Mouse (Mus musculus) B cell, adult 67 days (primary cell): Measurements from ENCODE around the gene Olfr715b. TPM values are rescaled to one million over a fixed set of nuclear protein-coding genes. Genes with fewer than 3 reads are reported as not detected.

ENCODE experiments used
- total RNA-seq, 2 experiments: library from RNA; stranded (reverse); gene quantifications; 4 replicates each; pipeline ENCODE4 v1.2.4; 2023

Gene Olfr715b
- total RNA-seq, result not detected

GRCm38 (mm10) chr7:107110269-107110668 is at the start of gene Olfr715b:
TSS of gene Olfr715b (minus strand) at chr7:107110369.

GRCm38 (mm10) chr7:107138027-107138426 is 27.9 kb upstream of the Olfr715b start, which contains the start of gene Olfr716:
TSS of gene Olfr716 (plus strand) at chr7:107138327.

GRCm38 (mm10) chr7:107130983-107131382 is 20.8 kb upstream of the Olfr715b start, which contains the start of gene Olfr715:
TSS of gene Olfr715 (minus strand) at chr7:107131083.

GRCm38 (mm10) chr7:107092920-107093319 is 17.2 kb downstream of the Olfr715b start, which contains the start of gene Olfr17:
TSS of gene Olfr17 (plus strand) at chr7:107093220.

DNA sequence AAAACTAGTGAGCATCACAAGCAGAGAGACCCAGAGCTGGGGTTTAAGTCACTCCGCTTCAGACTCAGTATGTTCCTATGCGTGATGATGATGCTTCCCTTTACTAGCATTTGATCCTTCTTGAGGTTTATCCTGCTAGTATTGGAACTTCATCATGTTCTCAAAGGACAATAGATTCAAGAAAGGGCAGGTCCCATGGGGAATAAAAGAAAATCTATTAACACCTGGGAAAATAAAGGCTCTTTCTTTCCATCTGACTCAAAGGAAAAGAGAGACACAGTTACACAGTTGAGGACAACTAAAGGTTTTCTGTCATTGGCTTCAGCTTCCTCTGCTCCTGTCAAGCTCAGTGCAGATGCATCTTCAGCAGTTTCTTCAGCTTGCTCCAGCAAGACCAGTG is 39.5 kb downstream of the Olfr715b start, which contains the start of gene Olfr714:
Olfr714 (plus strand) TSS at position 301 of the 400 bp plus-strand sequence.

Other genes starting within 250 kb of the Olfr715b start
- not detected for gene Olfr704, start 247.2 kb downstream of the Olfr715b start, total RNA-seq
- gene Olfr705, start 233.5 kb downstream of the Olfr715b start, total RNA-seq, result not detected
- not detected for gene Olfr706, start 222.2 kb downstream of the Olfr715b start, total RNA-seq
- gene Olfr707, start 209.1 kb downstream of the Olfr715b start, total RNA-seq, result not detected
- not detected for gene Olfr1532-ps1, start 202.4 kb downstream of the Olfr715b start, total RNA-seq
- gene Olfr709-ps1, start 178.2 kb downstream of the Olfr715b start, total RNA-seq, result under 1 TPM; 0.15 to 0.18 TPM
- not detected for gene Olfr710, start 162.1 kb downstream of the Olfr715b start, total RNA-seq
- not detected for gene Olfr6, start 146.4 kb downstream of the Olfr715b start, total RNA-seq
- gene Olfr711, start 134.9 kb downstream of the Olfr715b start, total RNA-seq, result not detected
- gene Olfr2, start 104.3 kb downstream of the Olfr715b start, total RNA-seq, result not detected
- gene Olfr713, start 79.2 kb downstream of the Olfr715b start, total RNA-seq, result not detected
- not detected for gene Olfr714, start 39.4 kb downstream of the Olfr715b start, total RNA-seq
- not detected for gene Olfr17, start 17.1 kb downstream of the Olfr715b start, total RNA-seq
- not detected for gene Olfr715, start 20.7 kb upstream of the Olfr715b start, total RNA-seq
- gene Olfr716, start 28.0 kb upstream of the Olfr715b start, total RNA-seq, result not detected
- gene Nlrp14, start 56.6 kb upstream of the Olfr715b start, total RNA-seq, result not detected
- not detected for gene Rbmxl2, start 99.1 kb upstream of the Olfr715b start, total RNA-seq